Mouse (Mus musculus): ENCODE measurements at regions not wholly inside any gene's neighbourhood (a gene's known extent, or its start where the extent isn't known, plus 50 kb on each side); places are given as distances from the start of the nearest gene placed in this dataset.

DNA sequence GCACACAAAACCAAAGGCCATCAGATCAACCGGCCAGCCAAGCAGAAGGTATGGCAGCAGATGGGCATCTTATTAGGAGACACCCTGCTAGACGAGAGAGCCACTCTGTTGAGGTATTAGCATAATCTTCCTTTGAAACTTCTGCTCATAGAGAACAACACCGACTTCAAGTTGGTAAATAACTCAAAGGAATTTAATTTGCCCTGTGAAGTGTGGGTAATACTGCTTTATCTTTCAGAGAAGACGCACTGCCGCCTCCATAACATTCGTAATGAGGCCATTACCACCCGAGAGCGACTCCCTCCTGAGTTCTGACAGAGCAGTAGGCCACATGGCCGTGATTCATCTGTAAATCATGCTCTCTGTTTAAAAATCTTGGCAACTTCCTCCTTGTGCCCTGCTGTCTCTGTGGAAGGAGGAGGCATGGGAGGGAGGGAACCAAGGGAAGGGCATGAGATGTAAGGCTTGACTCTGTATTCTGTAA lies 214.4 kb downstream of the Gm10260 start:
- no peak for TF ChIP-seq CTCF (IDR thresholded peaks at IDR 0.05; ENCODE audit: borderline replicate concordance, extremely low read depth, insufficient read depth, insufficient read length)
- TF ChIP-seq POLR2A (IDR thresholded peaks at IDR 0.05; ENCODE audit: borderline replicate concordance, extremely low read depth, insufficient read depth, insufficient read length, poor library complexity, severe bottlenecking): no peak
